15 mouse cellular contexts compared by ENCODE assay signal in genomic region chr1:171777026-171777425, GRCm38 (mm10).
"Had no signal": no experiment of that assay in that cellular context is flagged by ENCODE, and none has a peak within 500 bp of the region (broad histone marks: within the 10 kb centered on the region; RNA-seq: fewer than 3 reads in every experiment).

No protein-coding gene starts in this region.

- H3K27ac ChIP-seq: kidney, embryonic 15.5 days; limb, embryonic 10.5 days; liver, embryonic 12.5 days; macrophage; midbrain, embryonic 15.5 days; neural tube, embryonic 13.5 days; stomach, embryonic 15.5 days had no signal

- H3K9me3 ChIP-seq: kidney, embryonic 15.5 days; limb, embryonic 10.5 days; liver, embryonic 12.5 days; midbrain, embryonic 15.5 days; neural tube, embryonic 13.5 days; stomach, embryonic 15.5 days had no signal

- DNase-seq: kidney, adult 2 months; kidney, postnatal 14 days; lung, embryonic 14.5 days; lung, postnatal 10 days; retina, postnatal 1 day; right cerebral cortex, postnatal 14 days had no signal

- H3K4me1 ChIP-seq: kidney, embryonic 15.5 days; limb, embryonic 10.5 days; midbrain, embryonic 15.5 days; neural tube, embryonic 13.5 days; stomach, embryonic 15.5 days had no signal

- H3K4me2 ChIP-seq: kidney, embryonic 15.5 days; liver, embryonic 12.5 days; lung, embryonic 14.5 days; midbrain, embryonic 15.5 days; neural tube, embryonic 13.5 days; stomach, embryonic 15.5 days had no signal

- H3K36me3 ChIP-seq: kidney, embryonic 15.5 days; limb, embryonic 10.5 days; liver, embryonic 12.5 days; midbrain, embryonic 15.5 days; neural tube, embryonic 13.5 days; stomach, embryonic 15.5 days had no signal

- H3K4me3 ChIP-seq: kidney, embryonic 15.5 days; left cerebral cortex, adult 2 months; limb, embryonic 10.5 days; liver, embryonic 12.5 days; midbrain, embryonic 15.5 days; neural tube, embryonic 13.5 days; stomach, embryonic 15.5 days had no signal

- ATAC-seq: intestine, embryonic 16.5 days; liver, embryonic 12.5 days; midbrain, embryonic 15.5 days had no signal

- H3K9ac ChIP-seq: kidney, embryonic 15.5 days; liver, embryonic 12.5 days; lung, embryonic 14.5 days; midbrain, embryonic 15.5 days; neural tube, embryonic 13.5 days; stomach, embryonic 15.5 days had no signal

- H3K27me3 ChIP-seq: kidney, embryonic 15.5 days; liver, embryonic 12.5 days; midbrain, embryonic 15.5 days; neural tube, embryonic 13.5 days; stomach, embryonic 15.5 days had no signal
